Mouse (Mus musculus): ENCODE results near the gene Ttc17.

GRCm38 (mm10) chr2:94406083-94406957 is at the start of gene Ttc17:
- TF ChIP-seq CTCF (conservative IDR thresholded peaks at IDR 0.05; ENCODE audit: insufficient read depth, insufficient read length, low read depth, low read length): no peak
- TF ChIP-seq POLR2A (IDR thresholded peaks at IDR 0.05; ENCODE audit: low read depth, low read length): no peak

All from kidney, adult 2 months (tissue).